Mouse (Mus musculus): Measurements from ENCODE around the gene Vamp4. TPM values are rescaled to one million over a fixed set of nuclear protein-coding genes. Genes with fewer than 3 reads are reported as not detected.
"Not testable (repeated sequence)": the region's sequence is repeated elsewhere in the genome, so short reads cannot be mapped to it uniquely, and the experiment has no call there.

Vamp4 gene
- polyA plus RNA-seq, 1 experiment from 2014 or later = 76.7 TPM

GRCm38 (mm10) chr1:162635291-162635931, 65.1 kb downstream of the Vamp4 start:
- not testable (repeated sequence) for ATAC-seq (replicated peaks); H3K9me3 ChIP-seq; H3K27ac ChIP-seq (replicated peaks); H3K27me3 ChIP-seq; H3K36me3 ChIP-seq; H3K4me1 ChIP-seq; H3K9ac ChIP-seq (replicated peaks); H3K4me2 ChIP-seq (replicated peaks); H3K4me3 ChIP-seq
- 55% methylated on average over 1 of the region's 1 CpGs for WGBS

- H3K36me3 ChIP-seq = no peaks in the 10 kb centered on the region
- no peak overlapping the region for H3K9ac ChIP-seq (replicated peaks)
- H3K4me1 ChIP-seq = peaks cover 5% of the 10 kb centered on the region; the same call in 1 of the 2 replicates
- H3K27me3 ChIP-seq = no peaks in the 10 kb centered on the region
- H3K4me2 ChIP-seq (replicated peaks) = no peak overlapping the region
- WGBS = 66% methylated on average over 3 of the region's 3 CpGs
- H3K4me3 ChIP-seq = no peak overlapping the region
- H3K27ac ChIP-seq (replicated peaks) = no peak overlapping the region
- no peaks in the 10 kb centered on the region for H3K9me3 ChIP-seq
- no peak for ATAC-seq (replicated peaks)
Observed at GRCm38 (mm10) chr1:162636516-162636915, 66.2 kb downstream of the Vamp4 start.

DNA sequence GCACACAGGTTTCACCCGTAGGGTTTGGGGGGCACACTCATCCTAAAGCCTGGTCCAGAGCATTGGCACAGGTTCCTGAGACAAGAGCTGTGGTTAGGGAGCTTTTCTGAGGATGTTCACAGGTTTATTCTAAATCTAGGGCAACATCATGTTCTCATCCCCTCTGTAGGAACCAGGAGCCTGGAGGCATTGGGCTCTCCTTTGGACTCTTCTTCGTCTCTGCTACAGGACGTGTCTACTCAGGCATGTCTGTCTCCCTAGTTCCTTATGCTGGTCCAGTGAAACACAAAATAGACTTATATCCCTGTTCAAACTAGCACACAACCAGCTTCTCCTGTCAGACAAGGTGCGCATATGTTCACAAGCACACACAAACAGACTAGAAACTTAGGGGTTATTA, 68.2 kb downstream of the Vamp4 start:
- H3K4me3 ChIP-seq = no peak overlapping the region
- no peaks in the 10 kb centered on the region for H3K27me3 ChIP-seq
- no peak for ATAC-seq (replicated peaks)
- no peak overlapping the region for H3K9ac ChIP-seq (replicated peaks)
- H3K27ac ChIP-seq (replicated peaks) = no peak overlapping the region
- H3K36me3 ChIP-seq = no peaks in the 10 kb centered on the region
- WGBS = 90% methylated on average over 4 of the region's 4 CpGs
- H3K9me3 ChIP-seq = no peaks in the 10 kb centered on the region
- H3K4me1 ChIP-seq = peaks cover 5% of the 10 kb centered on the region; the same call in 1 of the 2 replicates
- H3K4me2 ChIP-seq (replicated peaks) = no peak overlapping the region

DNA sequence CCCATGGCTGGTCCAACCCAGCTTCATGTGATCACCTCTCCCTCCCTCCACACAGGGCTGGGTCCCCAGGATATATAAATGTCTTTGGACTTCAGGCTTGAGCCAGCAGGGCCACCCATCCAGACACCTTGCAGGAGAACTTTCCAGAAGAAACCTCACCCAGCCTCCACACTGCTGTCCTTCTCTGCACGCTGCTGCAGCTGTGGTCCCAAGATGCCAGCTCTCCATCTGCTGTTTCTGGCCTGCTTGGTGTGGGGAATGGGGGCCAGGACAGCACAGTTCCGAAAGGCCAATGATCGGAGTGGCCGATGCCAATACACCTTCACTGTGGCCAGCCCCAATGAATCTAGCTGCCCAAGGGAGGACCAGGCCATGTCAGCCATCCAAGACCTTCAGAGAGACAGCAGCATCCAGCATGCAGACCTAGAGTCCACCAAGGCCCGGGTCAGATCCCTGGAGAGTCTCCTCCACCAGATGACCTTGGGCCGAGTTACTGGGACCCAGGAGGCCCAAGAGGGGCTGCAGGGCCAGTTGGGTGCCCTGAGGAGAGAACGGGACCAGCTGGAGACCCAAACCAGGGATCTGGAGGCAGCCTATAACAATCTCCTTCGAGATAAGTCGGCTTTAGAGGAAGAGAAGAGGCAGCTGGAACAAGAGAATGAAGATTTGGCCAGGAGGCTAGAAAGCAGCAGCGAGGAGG, 68.9 kb downstream of the Vamp4 start, which contains the start of gene Myoc:
Gene Myoc, plus strand, starts transcription at position 105 of the 700 bp plus-strand sequence.
- H3K4me2 ChIP-seq (replicated peaks) = no peak within 1 kb of the TSS
- no peaks in the 10 kb centered on the region for H3K36me3 ChIP-seq
- peaks cover 5% of the 10 kb centered on the region; the same call in 1 of the 2 replicates for H3K4me1 ChIP-seq
- no peaks in the 10 kb centered on the region for H3K27me3 ChIP-seq
- no peak for ATAC-seq (replicated peaks)
- no peak within 1 kb of the TSS for H3K9ac ChIP-seq (replicated peaks)
- WGBS = 88% methylated on average over 10 of the region's 10 CpGs
- H3K27ac ChIP-seq (replicated peaks) = no peak within 1 kb of the TSS
- H3K4me3 ChIP-seq = no peak within 1 kb of the TSS
- no peaks in the 10 kb centered on the region for H3K9me3 ChIP-seq

GRCm38 (mm10) chr1:162639861-162640260, 69.5 kb downstream of the Vamp4 start:
- 92% methylated on average over 1 of the region's 1 CpGs for WGBS

GRCm38 (mm10) chr1:162642591-162642990, 72.3 kb downstream of the Vamp4 start:
- H3K27ac ChIP-seq (replicated peaks) = no peak overlapping the region
- H3K36me3 ChIP-seq = no peaks in the 10 kb centered on the region
- 59% methylated on average over 3 of the region's 3 CpGs for WGBS
- no peak overlapping the region for H3K9ac ChIP-seq (replicated peaks)
- H3K27me3 ChIP-seq = no peaks in the 10 kb centered on the region
- H3K9me3 ChIP-seq = no peaks in the 10 kb centered on the region
- no peak overlapping the region for H3K4me3 ChIP-seq
- no peaks in the 10 kb centered on the region for H3K4me1 ChIP-seq
- H3K4me2 ChIP-seq (replicated peaks) = no peak overlapping the region
- ATAC-seq (replicated peaks) = no peak

More at GRCm38 (mm10) chr1:162639861-162640260, 69.5 kb downstream of the Vamp4 start:
- Histone ChIP-seq H3K27me3 (no peaks in the 10 kb centered on the region), H3K9ac (replicated peaks) (no peak overlapping the region), H3K9me3 (no peaks in the 10 kb centered on the region), H3K4me1 (peaks cover 5% of the 10 kb centered on the region; the same call in 1 of the 2 replicates), H3K4me2 (replicated peaks) (no peak overlapping the region), H3K4me3 (no peak overlapping the region), H3K27ac (replicated peaks) (no peak overlapping the region), H3K36me3 (no peaks in the 10 kb centered on the region)
- ATAC-seq (replicated peaks) = no peak

DNA sequence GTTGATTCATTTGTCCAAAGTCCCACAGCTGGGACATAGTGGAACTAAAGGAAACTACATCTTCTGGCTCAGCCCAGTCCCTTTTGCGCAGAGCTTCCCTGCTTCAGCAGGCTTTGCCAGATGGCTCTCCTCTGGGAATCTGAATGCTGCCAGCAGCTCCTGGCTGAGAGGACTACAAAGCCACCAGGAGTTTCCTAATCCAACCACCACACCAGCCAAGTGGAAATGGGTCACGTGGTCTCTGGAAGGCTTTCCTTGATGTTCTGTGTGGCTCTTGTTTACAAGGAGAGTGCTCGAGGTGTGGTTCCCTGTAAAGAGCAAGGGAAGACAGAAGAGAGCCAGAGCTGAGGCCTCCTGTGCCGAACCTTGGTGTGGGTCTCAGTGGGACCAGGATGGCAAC, 73.4 kb downstream of the Vamp4 start:
- no peak overlapping the region for H3K9ac ChIP-seq (replicated peaks)
- H3K27ac ChIP-seq (replicated peaks) = no peak overlapping the region
- peak; percentile 73 for ATAC-seq (replicated peaks)
- H3K36me3 ChIP-seq = no peaks in the 10 kb centered on the region
- no peaks in the 10 kb centered on the region for H3K9me3 ChIP-seq
- H3K4me1 ChIP-seq = no peaks in the 10 kb centered on the region
- no peak overlapping the region for H3K4me3 ChIP-seq
- no peaks in the 10 kb centered on the region for H3K27me3 ChIP-seq
- no peak overlapping the region for H3K4me2 ChIP-seq (replicated peaks)
- WGBS = 26% methylated on average over 4 of the region's 4 CpGs

DNA sequence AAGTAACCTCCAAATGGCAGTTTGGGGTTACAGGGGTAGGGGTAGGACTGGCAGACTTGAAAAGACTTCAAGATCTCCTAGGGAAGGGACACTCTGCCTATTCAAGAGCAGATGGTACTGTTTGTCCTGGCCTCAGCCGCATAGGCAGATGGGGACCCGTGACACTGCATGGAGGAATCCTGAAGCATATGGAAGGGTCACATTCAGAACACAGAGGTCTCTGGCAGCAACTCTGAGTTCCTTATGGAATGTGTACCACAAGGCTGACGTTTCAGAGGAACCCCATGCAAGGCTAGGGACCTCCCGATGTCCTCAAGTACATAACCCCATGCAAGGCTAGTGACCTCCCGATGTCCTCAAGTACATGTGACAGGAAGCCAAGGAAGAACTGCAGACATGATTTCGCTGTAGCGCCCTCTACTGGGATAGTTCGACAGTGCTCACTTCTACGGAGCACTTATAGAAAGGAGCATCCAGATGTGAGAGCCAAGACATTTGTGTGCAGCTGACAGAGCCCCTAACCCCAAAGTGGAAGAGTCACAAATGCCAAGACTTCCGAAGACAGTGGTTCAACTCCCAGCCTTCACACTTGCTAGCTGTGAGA, 75.9 kb downstream of the Vamp4 start:
- H3K36me3 ChIP-seq = no peaks in the 10 kb centered on the region
- no peaks in the 10 kb centered on the region for H3K9me3 ChIP-seq
- H3K9ac ChIP-seq (replicated peaks) = no peak overlapping the region
- no peak overlapping the region for H3K27ac ChIP-seq (replicated peaks)
- WGBS = 81% methylated on average over 10 of the region's 10 CpGs
- no peaks in the 10 kb centered on the region for H3K4me1 ChIP-seq
- no peaks in the 10 kb centered on the region for H3K27me3 ChIP-seq
- ATAC-seq (replicated peaks) = no peak
- no peak overlapping the region for H3K4me3 ChIP-seq
- H3K4me2 ChIP-seq (replicated peaks) = no peak overlapping the region

DNA sequence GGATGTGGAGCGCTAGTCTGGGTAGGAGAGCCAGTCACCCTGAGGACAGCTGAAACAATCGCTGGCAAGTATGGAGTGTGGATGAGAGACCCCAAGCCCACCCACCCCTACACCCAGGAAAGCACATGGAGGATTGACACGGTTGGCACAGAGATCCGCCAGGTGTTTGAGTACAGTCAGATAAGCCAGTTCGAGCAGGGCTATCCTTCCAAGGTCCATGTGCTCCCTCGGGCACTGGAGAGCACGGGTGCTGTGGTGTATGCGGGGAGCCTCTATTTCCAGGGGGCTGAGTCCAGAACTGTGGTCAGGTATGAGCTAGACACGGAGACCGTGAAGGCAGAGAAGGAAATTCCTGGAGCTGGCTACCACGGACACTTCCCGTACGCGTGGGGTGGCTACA, 78.1 kb downstream of the Vamp4 start:
- no peak for ATAC-seq (replicated peaks)
- H3K4me3 ChIP-seq = no peak overlapping the region
- H3K27me3 ChIP-seq = no peaks in the 10 kb centered on the region
- H3K9ac ChIP-seq (replicated peaks) = no peak overlapping the region
- H3K4me1 ChIP-seq = no peaks in the 10 kb centered on the region
- H3K4me2 ChIP-seq (replicated peaks) = no peak overlapping the region
- 94% methylated on average over 14 of the region's 14 CpGs for WGBS
- no peak overlapping the region for H3K27ac ChIP-seq (replicated peaks)
- no peaks in the 10 kb centered on the region for H3K36me3 ChIP-seq
- H3K9me3 ChIP-seq = no peaks in the 10 kb centered on the region

Other genes with a start within 250 kb of the Vamp4 start
- 27.9 and 30.4 TPM in 2 replicates for gene Dnm3, start 92.5 kb upstream of the Vamp4 start, polyA plus RNA-seq (2015; fragmentation: Nextera tagmentation; extraction: Ambion mirVana)
- gene Mettl13, start 22.0 kb upstream of the Vamp4 start, polyA plus RNA-seq (2015; fragmentation: Nextera tagmentation; extraction: Ambion mirVana) = 22.2 and 24.7 TPM in 2 replicates
- not detected in 2 replicates for gene Myoc, start 68.6 kb downstream of the Vamp4 start, polyA plus RNA-seq (2015; fragmentation: Nextera tagmentation; extraction: Ambion mirVana)
- gene Myocos, start 87.7 kb downstream of the Vamp4 start, polyA plus RNA-seq (2015; fragmentation: Nextera tagmentation; extraction: Ambion mirVana) = not detected in 2 replicates
- gene Prrc2c, start 170.0 kb downstream of the Vamp4 start, polyA plus RNA-seq (2015; fragmentation: Nextera tagmentation; extraction: Ambion mirVana) = 135 and 141 TPM in 2 replicates
- 0.10 TPM in 1 of 2 replicates, not detected in the other for gene Fmo4, start 243.5 kb downstream of the Vamp4 start, polyA plus RNA-seq (2015; fragmentation: Nextera tagmentation; extraction: Ambion mirVana)

Data from forebrain, embryonic 15.5 days (tissue).